Mouse (Mus musculus): ENCODE measurements around the gene Pik3ap1. TPM values are rescaled to one million over a fixed set of nuclear protein-coding genes. Genes with fewer than 3 reads are reported as not detected.

The Pik3ap1 gene
- polyA plus RNA-seq, 1 experiment: 40.7 TPM

- no peak overlapping the region for H3K4me3 ChIP-seq (ENCODE audit: extremely low read depth, insufficient read depth, insufficient read length)
- H3K36me3 ChIP-seq (ENCODE audit: control insufficient read depth, insufficient read depth, low read length): peaks cover 45% of the 10 kb centered on the region
- H3K4me1 ChIP-seq (ENCODE audit: control insufficient read depth, insufficient read depth, insufficient read length): no peaks in the 10 kb centered on the region
- 91% methylated on average over 7 of the region's 7 CpGs for WGBS
- no peak for TF ChIP-seq CTCF (IDR thresholded peaks at IDR 0.05; ENCODE audit: extremely low read depth, insufficient read depth, insufficient read length, insufficient replicate concordance)
- no peak for TF ChIP-seq POLR2A (IDR thresholded peaks at IDR 0.05; ENCODE audit: low read depth, low read length)
- H3K27ac ChIP-seq (ENCODE audit: insufficient read depth, low read length): no peak overlapping the region
- no peak for DNase-seq (ENCODE audit: low read depth in 1 of 2, low spot score in 2 of 2)
- no peaks in the 10 kb centered on the region for H3K27me3 ChIP-seq (ENCODE audit: control insufficient read depth, insufficient read depth, low read length)
Observed at GRCm38 (mm10) chr19:41287224-41287623, 97.7 kb downstream of the Pik3ap1 start.

- WGBS: 78% methylated on average over 6 of the region's 6 CpGs
- Histone ChIP-seq H3K4me1 (ENCODE audit: control insufficient read depth, insufficient read depth, insufficient read length) (no peaks in the 10 kb centered on the region), H3K36me3 (ENCODE audit: control insufficient read depth, insufficient read depth, low read length) (peaks cover 49% of the 10 kb centered on the region), H3K27ac (ENCODE audit: insufficient read depth, low read length) (no peak overlapping the region), H3K27me3 (ENCODE audit: control insufficient read depth, insufficient read depth, low read length) (no peaks in the 10 kb centered on the region), H3K4me3 (ENCODE audit: extremely low read depth, insufficient read depth, insufficient read length) (no peak overlapping the region)
- no peak for TF ChIP-seq CTCF (IDR thresholded peaks at IDR 0.05; ENCODE audit: extremely low read depth, insufficient read depth, insufficient read length, insufficient replicate concordance)
- no peak for TF ChIP-seq POLR2A (IDR thresholded peaks at IDR 0.05; ENCODE audit: low read depth, low read length)
- DNase-seq (ENCODE audit: low read depth in 1 of 2, low spot score in 2 of 2): no peak
Observed at GRCm38 (mm10) chr19:41284515-41284914, 100.4 kb downstream of the Pik3ap1 start.

DNA sequence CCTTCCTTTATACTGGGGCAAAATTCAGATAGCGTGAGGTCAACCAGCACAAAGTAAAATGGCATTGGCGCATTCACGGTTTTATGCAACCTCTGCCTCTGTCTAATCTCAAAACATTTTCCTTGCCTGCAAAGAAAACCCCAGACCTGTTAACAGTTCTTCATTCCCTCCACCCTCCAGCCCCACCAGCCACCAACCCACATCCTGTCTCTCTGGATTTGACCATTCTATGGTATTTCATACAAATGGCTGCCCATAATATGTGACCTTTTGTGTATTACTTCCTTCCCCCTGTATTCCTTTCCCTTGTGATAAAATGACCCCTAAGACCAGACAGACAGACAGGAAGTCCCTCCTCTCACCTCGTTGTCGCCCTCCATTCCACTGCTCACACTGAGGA lies 102.2 kb downstream of the Pik3ap1 start:
- Histone ChIP-seq H3K27ac (ENCODE audit: insufficient read depth, low read length) (no peak overlapping the region), H3K36me3 (ENCODE audit: control insufficient read depth, insufficient read depth, low read length) (peaks cover 42% of the 10 kb centered on the region), H3K4me1 (ENCODE audit: control insufficient read depth, insufficient read depth, insufficient read length) (no peaks in the 10 kb centered on the region), H3K27me3 (ENCODE audit: control insufficient read depth, insufficient read depth, low read length) (no peaks in the 10 kb centered on the region), H3K4me3 (ENCODE audit: extremely low read depth, insufficient read depth, insufficient read length) (no peak overlapping the region)
- 22% methylated on average over 5 of the region's 5 CpGs for WGBS
- DNase-seq (ENCODE audit: low read depth in 1 of 2, low spot score in 2 of 2): no peak
- TF ChIP-seq POLR2A (IDR thresholded peaks at IDR 0.05; ENCODE audit: low read depth, low read length): no peak
- TF ChIP-seq CTCF (IDR thresholded peaks at IDR 0.05; ENCODE audit: extremely low read depth, insufficient read depth, insufficient read length, insufficient replicate concordance): no peak

DNA sequence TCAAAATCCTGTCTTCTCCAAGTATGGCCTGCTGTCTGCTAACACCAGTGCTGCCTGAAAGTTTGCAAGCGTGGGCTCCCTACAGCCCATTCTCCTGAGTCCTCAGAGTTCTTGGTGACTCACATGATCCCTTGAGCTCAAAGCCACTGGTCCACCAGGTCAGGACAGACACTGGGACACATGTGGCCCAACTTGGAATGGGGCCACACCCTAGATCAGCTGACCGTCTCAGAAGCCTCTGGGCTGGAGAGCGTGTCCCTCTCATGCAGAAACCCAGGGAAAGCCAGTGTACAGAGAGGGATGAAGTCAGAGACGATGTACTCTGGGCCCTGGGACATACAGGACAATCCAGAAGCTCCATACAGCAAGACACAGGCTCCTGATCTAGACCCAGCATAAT lies 102.7 kb downstream of the Pik3ap1 start:
- Histone ChIP-seq H3K27ac (ENCODE audit: insufficient read depth, low read length) (no peak overlapping the region), H3K4me1 (ENCODE audit: control insufficient read depth, insufficient read depth, insufficient read length) (no peaks in the 10 kb centered on the region), H3K4me3 (ENCODE audit: extremely low read depth, insufficient read depth, insufficient read length) (no peak overlapping the region), H3K36me3 (ENCODE audit: control insufficient read depth, insufficient read depth, low read length) (peaks cover 43% of the 10 kb centered on the region), H3K27me3 (ENCODE audit: control insufficient read depth, insufficient read depth, low read length) (no peaks in the 10 kb centered on the region)
- TF ChIP-seq POLR2A (IDR thresholded peaks at IDR 0.05; ENCODE audit: low read depth, low read length) (no peak), CTCF (IDR thresholded peaks at IDR 0.05; ENCODE audit: extremely low read depth, insufficient read depth, insufficient read length, insufficient replicate concordance) (no peak)
- DNase-seq (ENCODE audit: low read depth in 1 of 2, low spot score in 2 of 2): no peak
- WGBS: 89% methylated on average over 4 of the region's 4 CpGs

DNA sequence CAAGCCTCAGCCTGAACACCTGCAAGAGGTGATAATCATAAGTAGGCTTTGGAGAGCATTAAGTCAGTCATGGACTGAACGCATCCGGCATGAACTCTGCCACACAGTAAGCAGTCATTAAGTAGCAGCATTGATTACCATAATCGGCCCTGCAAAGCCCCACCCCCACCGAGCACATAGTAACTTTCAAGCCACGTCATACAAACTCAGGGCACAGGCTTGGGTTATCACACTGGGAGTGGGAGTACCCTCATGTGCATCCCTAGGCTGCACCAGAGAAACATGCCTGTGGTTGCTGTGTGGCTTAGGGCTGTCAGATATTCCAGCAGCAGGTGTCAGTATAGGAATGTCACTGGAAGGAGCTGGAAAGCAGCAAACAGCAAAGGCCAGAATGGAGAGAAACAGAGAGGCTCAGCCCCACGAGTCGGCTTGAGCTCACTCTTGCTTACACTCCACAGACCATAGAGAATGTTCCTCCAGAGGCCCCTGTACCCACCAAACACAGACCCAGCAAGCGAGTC lies 105.1 kb downstream of the Pik3ap1 start:
- TF ChIP-seq CTCF (IDR thresholded peaks at IDR 0.05; ENCODE audit: extremely low read depth, insufficient read depth, insufficient read length, insufficient replicate concordance): no peak
- H3K27ac ChIP-seq (ENCODE audit: insufficient read depth, low read length): no peak overlapping the region
- no peak for DNase-seq (ENCODE audit: low read depth in 1 of 2, low spot score in 2 of 2)
- H3K4me1 ChIP-seq (ENCODE audit: control insufficient read depth, insufficient read depth, insufficient read length): no peaks in the 10 kb centered on the region
- no peak overlapping the region for H3K4me3 ChIP-seq (ENCODE audit: extremely low read depth, insufficient read depth, insufficient read length)
- no peaks in the 10 kb centered on the region for H3K27me3 ChIP-seq (ENCODE audit: control insufficient read depth, insufficient read depth, low read length)
- peaks cover 35% of the 10 kb centered on the region for H3K36me3 ChIP-seq (ENCODE audit: control insufficient read depth, insufficient read depth, low read length)
- 84% methylated on average over 8 of the region's 8 CpGs for WGBS

GRCm38 (mm10) chr19:41278606-41279005 lies 106.3 kb downstream of the Pik3ap1 start:
- no peak for DNase-seq (ENCODE audit: low read depth in 1 of 2, low spot score in 2 of 2)
- no peaks in the 10 kb centered on the region for H3K27me3 ChIP-seq (ENCODE audit: control insufficient read depth, insufficient read depth, low read length)

GRCm38 (mm10) chr19:41275588-41275987 lies 109.3 kb downstream of the Pik3ap1 start:
- 92% methylated on average over 3 of the region's 3 CpGs for WGBS
- no peaks in the 10 kb centered on the region for H3K27me3 ChIP-seq (ENCODE audit: control insufficient read depth, insufficient read depth, low read length)
- peaks cover 22% of the 10 kb centered on the region for H3K36me3 ChIP-seq (ENCODE audit: control insufficient read depth, insufficient read depth, low read length)
- DNase-seq (ENCODE audit: low read depth in 1 of 2, low spot score in 2 of 2): no peak
- TF ChIP-seq POLR2A (IDR thresholded peaks at IDR 0.05; ENCODE audit: low read depth, low read length): no peak
- TF ChIP-seq CTCF (IDR thresholded peaks at IDR 0.05; ENCODE audit: extremely low read depth, insufficient read depth, insufficient read length, insufficient replicate concordance): no peak
- H3K27ac ChIP-seq (ENCODE audit: insufficient read depth, low read length): no peak overlapping the region
- no peaks in the 10 kb centered on the region for H3K4me1 ChIP-seq (ENCODE audit: control insufficient read depth, insufficient read depth, insufficient read length)
- no peak overlapping the region for H3K4me3 ChIP-seq (ENCODE audit: extremely low read depth, insufficient read depth, insufficient read length)

More at GRCm38 (mm10) chr19:41278606-41279005, 106.3 kb downstream of the Pik3ap1 start:
- H3K36me3 ChIP-seq (ENCODE audit: control insufficient read depth, insufficient read depth, low read length): peaks cover 29% of the 10 kb centered on the region
- no peaks in the 10 kb centered on the region for H3K4me1 ChIP-seq (ENCODE audit: control insufficient read depth, insufficient read depth, insufficient read length)
- no peak overlapping the region for H3K27ac ChIP-seq (ENCODE audit: insufficient read depth, low read length)
- TF ChIP-seq CTCF (IDR thresholded peaks at IDR 0.05; ENCODE audit: extremely low read depth, insufficient read depth, insufficient read length, insufficient replicate concordance) (no peak), POLR2A (IDR thresholded peaks at IDR 0.05; ENCODE audit: low read depth, low read length) (no peak)
- WGBS: 85% methylated on average over 7 of the region's 7 CpGs
- H3K4me3 ChIP-seq (ENCODE audit: extremely low read depth, insufficient read depth, insufficient read length): no peak overlapping the region

Data from spleen, adult 2 months (tissue).